Mouse (Mus musculus): Measurements from ENCODE around the gene Mnat1.
"Not testable (repeated sequence)": the region's sequence is repeated elsewhere in the genome, so short reads cannot be mapped to it uniquely, and the experiment has no call there.

Mnat1 gene

GRCm38 (mm10) chr12:73147236-73147635 is 23.7 kb downstream of the Mnat1 start:
- no peak for DNase-seq (ENCODE audit: low spot score in 2 of 2)

GRCm38 (mm10) chr12:73151038-73151437 is 27.5 kb downstream of the Mnat1 start:
- not testable (repeated sequence) for DNase-seq (ENCODE audit: low spot score in 2 of 2)

- DNase-seq (ENCODE audit: low spot score in 2 of 2) = no peak
Observed at GRCm38 (mm10) chr12:73154150-73154549, 30.6 kb downstream of the Mnat1 start.

GRCm38 (mm10) chr12:73160341-73160740 is 36.8 kb downstream of the Mnat1 start:
- no peak for DNase-seq (ENCODE audit: low spot score in 2 of 2)

- no peak for DNase-seq (ENCODE audit: low spot score in 2 of 2)
Observed at GRCm38 (mm10) chr12:73162408-73163181, 39.1 kb downstream of the Mnat1 start.

GRCm38 (mm10) chr12:73170794-73171193 is 47.3 kb downstream of the Mnat1 start:
- DNase-seq (ENCODE audit: low spot score in 2 of 2) = no peak

- DNase-seq (ENCODE audit: low spot score in 2 of 2) = no peak
Observed at GRCm38 (mm10) chr12:73183896-73184295, 60.4 kb downstream of the Mnat1 start.

- DNase-seq (ENCODE audit: low spot score in 2 of 2) = no peak
Observed at GRCm38 (mm10) chr12:73197363-73197762, 73.8 kb downstream of the Mnat1 start.

GRCm38 (mm10) chr12:73198451-73198850 is 74.9 kb downstream of the Mnat1 start:
- DNase-seq (ENCODE audit: low spot score in 2 of 2) = no peak

GRCm38 (mm10) chr12:73199375-73199774 is 75.9 kb downstream of the Mnat1 start:
- no peak for DNase-seq (ENCODE audit: low spot score in 2 of 2)

- no peak for DNase-seq (ENCODE audit: low spot score in 2 of 2)
Observed at GRCm38 (mm10) chr12:73201587-73201986, 78.1 kb downstream of the Mnat1 start.

- no peak for DNase-seq (ENCODE audit: low spot score in 2 of 2)
Observed at GRCm38 (mm10) chr12:73205710-73206649, 82.5 kb downstream of the Mnat1 start.

GRCm38 (mm10) chr12:73207008-73207407 is 83.5 kb downstream of the Mnat1 start:
- no peak for DNase-seq (ENCODE audit: low spot score in 2 of 2)

- no peak for DNase-seq (ENCODE audit: low spot score in 2 of 2)
Observed at GRCm38 (mm10) chr12:73207461-73207860, 83.9 kb downstream of the Mnat1 start.

GRCm38 (mm10) chr12:73208518-73208917 is 85.0 kb downstream of the Mnat1 start:
- no peak for DNase-seq (ENCODE audit: low spot score in 2 of 2)

- DNase-seq (ENCODE audit: low spot score in 2 of 2) = no peak
Observed at GRCm38 (mm10) chr12:73209117-73209516, 85.6 kb downstream of the Mnat1 start.

- no peak for DNase-seq (ENCODE audit: low spot score in 2 of 2)
Observed at GRCm38 (mm10) chr12:73210454-73210853, 86.9 kb downstream of the Mnat1 start.

GRCm38 (mm10) chr12:73215773-73216172 is 92.3 kb downstream of the Mnat1 start:
- DNase-seq (ENCODE audit: low spot score in 2 of 2) = no peak

GRCm38 (mm10) chr12:73218632-73219031 is 95.1 kb downstream of the Mnat1 start:
- DNase-seq (ENCODE audit: low spot score in 2 of 2) = no peak

GRCm38 (mm10) chr12:73221235-73221634 is 97.7 kb downstream of the Mnat1 start:
- no peak for DNase-seq (ENCODE audit: low spot score in 2 of 2)

GRCm38 (mm10) chr12:73223872-73224271 is 100.4 kb downstream of the Mnat1 start:
- DNase-seq (ENCODE audit: low spot score in 2 of 2) = no peak

- DNase-seq (ENCODE audit: low spot score in 2 of 2) = no peak
Observed at GRCm38 (mm10) chr12:73228427-73228826, 104.9 kb downstream of the Mnat1 start.

GRCm38 (mm10) chr12:73230196-73230595 is 106.7 kb downstream of the Mnat1 start:
- DNase-seq (ENCODE audit: low spot score in 2 of 2) = no peak
